Mouse (Mus musculus) liver (tissue): Measurements from ENCODE around the gene Mbd5.

Experiments used
- DNase-seq: peaks from one replicate; pipeline ENCODE4 v3.0.0-alpha.2; 2020; ENCODE audit warnings: mixed read lengths

Mbd5 gene

DNA sequence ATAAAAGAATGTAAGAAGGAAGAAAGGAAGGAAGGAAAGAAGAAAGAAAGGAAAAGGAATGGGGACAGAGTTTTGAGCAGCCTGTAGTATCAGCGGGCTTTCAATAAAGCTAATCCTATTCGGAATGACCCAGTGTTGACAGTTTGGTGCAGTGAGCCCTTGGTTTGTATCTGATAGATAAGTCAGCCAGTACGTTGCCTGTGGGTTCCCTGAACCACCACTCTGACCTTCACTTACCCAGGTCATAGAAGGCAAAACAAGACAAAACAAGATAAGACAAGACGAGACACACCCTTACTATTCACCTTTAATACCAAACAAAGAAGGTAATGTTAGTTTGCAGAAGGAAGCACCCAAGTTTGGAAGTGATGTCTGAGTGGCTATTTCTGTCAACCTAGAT lies 401.5 kb downstream of the Mbd5 start:
- DNase-seq, result no peak

- no peak for DNase-seq
Measured at GRCm38 (mm10) chr2:49354066-49354465, 404.8 kb downstream of the Mbd5 start.

- no peak for DNase-seq
Measured at GRCm38 (mm10) chr2:49355867-49356266, 406.6 kb downstream of the Mbd5 start.

GRCm38 (mm10) chr2:49358128-49358814 lies 409.0 kb downstream of the Mbd5 start:
- no peak for DNase-seq

GRCm38 (mm10) chr2:49358839-49359520 lies 409.7 kb downstream of the Mbd5 start:
- DNase-seq, result no peak

DNA sequence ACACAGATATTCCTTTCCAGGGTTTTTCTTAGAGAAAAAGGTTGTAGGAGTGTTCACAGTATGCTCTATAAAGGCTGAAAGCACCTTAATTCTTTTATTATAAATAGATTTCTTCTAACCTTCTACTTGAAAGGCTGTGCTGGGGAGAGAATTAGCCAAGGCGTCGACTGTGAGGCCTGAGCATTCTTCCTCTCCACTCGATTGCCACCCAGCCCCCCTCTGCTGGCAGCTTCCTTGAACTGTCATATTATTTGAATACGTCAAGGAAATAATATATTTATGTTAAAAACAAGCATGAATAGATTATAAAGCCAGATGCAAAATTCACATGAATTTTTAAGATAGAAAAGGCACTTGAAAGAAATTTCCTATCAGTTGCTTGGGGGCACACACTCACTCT lies 410.4 kb downstream of the Mbd5 start:
- no peak for DNase-seq

DNA sequence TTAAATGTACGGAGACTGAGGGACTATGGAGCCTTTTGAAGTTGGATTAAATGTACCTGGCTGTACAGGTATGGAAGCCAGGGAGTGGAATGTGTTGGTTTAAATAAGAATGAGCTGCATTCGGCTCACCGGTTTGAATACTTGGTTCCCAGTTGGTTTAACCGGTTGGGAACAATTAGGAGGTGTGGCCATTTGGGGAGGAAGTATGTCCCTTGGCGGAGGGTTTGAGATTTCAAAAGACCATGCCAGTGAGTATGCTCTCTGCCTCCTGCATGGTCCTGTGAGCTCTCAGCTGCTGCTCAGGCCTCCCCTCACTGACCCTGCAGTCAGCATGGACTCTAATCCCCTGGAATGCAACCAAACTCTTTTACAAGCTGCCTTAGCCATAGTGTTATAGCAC lies 415.2 kb downstream of the Mbd5 start:
- DNase-seq, result no peak

DNA sequence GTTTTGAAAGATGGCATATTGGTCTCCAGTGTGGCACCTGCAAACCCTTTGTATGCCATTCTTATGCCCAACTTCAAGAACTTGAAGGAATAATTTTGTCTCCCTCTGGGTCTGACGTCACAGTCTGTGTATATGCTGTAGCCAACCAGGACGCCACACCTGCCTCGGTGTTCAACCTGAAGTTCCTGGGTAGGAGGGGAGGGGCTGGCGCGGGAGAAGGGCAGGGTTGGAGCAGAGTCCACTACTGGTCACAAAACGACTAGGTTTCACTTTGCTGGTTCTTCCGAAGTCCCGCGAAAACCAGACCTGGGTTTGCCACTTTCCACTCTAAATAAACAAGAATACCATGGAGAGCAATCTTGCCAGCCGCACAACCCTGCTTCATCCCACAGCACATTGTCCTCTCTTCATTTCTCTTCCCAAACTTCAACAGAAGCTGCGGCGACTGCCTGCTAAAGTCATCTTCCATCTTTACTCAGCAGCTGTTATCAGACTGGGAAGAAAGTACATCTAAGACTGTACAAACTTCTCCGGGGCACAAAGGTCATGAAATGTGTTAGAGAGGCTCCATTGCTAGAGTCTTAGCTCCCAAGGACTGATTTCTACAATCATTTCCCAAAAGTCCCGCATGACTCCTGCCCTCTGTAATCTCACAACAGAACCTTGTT lies 417.7 kb downstream of the Mbd5 start:
- DNase-seq, result no peak

DNA sequence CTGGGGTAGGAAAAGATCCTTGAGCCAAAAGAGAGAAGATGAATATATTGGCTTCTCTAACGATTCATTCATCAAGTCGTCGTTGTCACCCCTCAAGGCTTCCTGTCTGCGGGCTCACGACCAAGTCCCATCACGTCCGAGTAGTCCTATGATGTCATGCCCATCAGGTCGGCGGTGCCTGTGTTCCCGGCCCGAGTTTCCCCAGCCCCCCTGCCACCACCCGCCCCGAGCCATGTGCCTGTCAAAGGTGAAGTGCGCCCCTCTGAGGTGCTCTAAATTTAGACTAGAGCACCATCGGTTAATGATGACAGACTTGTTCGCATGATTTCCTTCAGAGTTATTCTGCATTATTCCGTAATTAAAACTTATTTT lies 418.2 kb downstream of the Mbd5 start:
- DNase-seq, result no peak

DNA sequence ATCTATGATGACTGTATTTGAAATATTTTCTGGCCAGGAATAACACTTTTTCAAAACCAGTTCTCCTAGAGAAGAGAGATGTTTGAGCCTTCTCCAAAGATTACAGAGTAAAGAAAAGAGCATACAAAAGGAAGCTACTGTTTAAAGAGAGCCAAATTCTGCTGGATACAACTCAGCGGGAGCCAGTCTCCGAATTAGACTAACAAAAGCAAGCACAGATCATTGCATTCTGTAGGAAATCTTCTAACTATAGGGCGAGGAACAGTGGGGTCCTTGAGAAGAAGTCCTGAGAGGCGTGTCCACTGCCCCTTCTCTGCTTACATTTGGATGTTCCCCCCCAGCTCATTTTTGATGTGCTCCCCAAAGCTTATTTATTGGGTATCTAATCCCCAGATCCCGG lies 422.3 kb downstream of the Mbd5 start:
- no peak for DNase-seq

DNA sequence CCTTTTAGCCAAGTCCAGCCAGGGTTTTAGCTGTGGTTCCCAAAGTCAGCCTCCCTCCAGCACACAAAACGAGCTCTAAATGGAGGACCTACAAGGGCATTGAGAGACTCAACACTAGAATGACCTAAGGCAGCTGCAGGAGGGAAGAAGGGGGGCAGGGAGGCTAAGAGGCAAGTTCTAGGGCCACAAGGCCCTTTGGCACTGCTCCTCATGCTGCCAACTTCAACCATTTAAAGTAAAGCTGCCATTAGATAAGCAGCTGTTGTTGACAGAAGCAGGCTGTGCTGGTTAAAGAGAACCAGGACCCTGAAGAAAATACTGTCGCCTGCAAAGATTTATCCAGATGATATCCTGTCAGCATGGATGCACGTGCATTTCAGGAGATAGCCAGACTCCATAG lies 423.3 kb downstream of the Mbd5 start:
- DNase-seq, result no peak
